9 mouse cellular contexts compared by ENCODE assay signal in genomic region chr10:92333042-92333774, GRCm38 (mm10).
DNase-seq lines count a peak whose midpoint lies in the region; ATAC-seq lines count a peak whose summit lies in the region.
"Had no signal": no experiment of that assay in that cellular context is flagged by ENCODE, and none has a peak within 500 bp of the region (broad histone marks: within the 10 kb centered on the region; RNA-seq: fewer than 3 reads in every experiment).

No protein-coding gene starts in this region.

- no peak for DNase-seq in limb, embryonic 10.5 days (ENCODE audit: low spot score)
- peak; percentile 49 to 65 for DNase-seq in right cerebral cortex, postnatal 10 days (ENCODE audit: low spot score in 2 of 2)
- no peak for DNase-seq in spleen, postnatal 10 days (ENCODE audit: low spot score in 2 of 2)
- DNase-seq in ovary, adult 18-20 months (ENCODE audit: low spot score), result no peak
- no peak for DNase-seq in thymus, postnatal 14 days
- DNase-seq: gastrocnemius, postnatal 10 days had no signal

- H3K27ac ChIP-seq in forebrain, embryonic 16.5 days (ENCODE audit: low read length), result peak overlapping the region; percentile 56
- H3K27ac ChIP-seq in limb, embryonic 10.5 days, result peak overlapping the region; percentile 73

- no peak for ATAC-seq in megakaryocyte, adult 5-6 weeks (ENCODE audit: poor library complexity, severe bottlenecking)
- ATAC-seq in forebrain, embryonic 16.5 days, result peak; percentile 90

- no peaks in the 10 kb centered on the region for H3K27me3 ChIP-seq in megakaryocyte, embryonic 14.5 days (replicated peaks)
- H3K27me3 ChIP-seq in forebrain, embryonic 16.5 days (replicated peaks; ENCODE audit: control insufficient read depth, insufficient read depth, low read length), result no peaks in the 10 kb centered on the region
- H3K27me3 ChIP-seq in limb, embryonic 10.5 days (ENCODE audit: low read depth, poor library complexity, severe bottlenecking), result no peaks in the 10 kb centered on the region

- H3K4me1 ChIP-seq in megakaryocyte, embryonic 14.5 days, result no peaks in the 10 kb centered on the region
- peaks cover 22% of the 10 kb centered on the region for H3K4me1 ChIP-seq in forebrain, embryonic 16.5 days (replicated peaks; ENCODE audit: control insufficient read depth, insufficient read depth, low read length)
- peaks cover 17% of the 10 kb centered on the region for H3K4me1 ChIP-seq in limb, embryonic 10.5 days

- peaks cover 9% of the 10 kb centered on the region; the same call in 1 of the 2 replicates for H3K9me3 ChIP-seq in megakaryocyte, embryonic 14.5 days
- no peaks in the 10 kb centered on the region for H3K9me3 ChIP-seq in forebrain, embryonic 16.5 days (ENCODE audit: control insufficient read depth, low read length)
- H3K9me3 ChIP-seq in limb, embryonic 10.5 days (replicated peaks), result no peaks in the 10 kb centered on the region

- 7% methylated on average over 3 of the region's 3 CpGs for WGBS in forebrain, embryonic 16.5 days
- 17% methylated on average over 3 of the region's 3 CpGs for WGBS in limb, embryonic 10.5 days

- H3K4me2 ChIP-seq in forebrain, embryonic 16.5 days (ENCODE audit: low read length), result no peak overlapping the region

- H3K4me3 ChIP-seq in megakaryocyte, embryonic 14.5 days (replicated peaks), result peak overlapping the region; percentile 8
- no peak overlapping the region for H3K4me3 ChIP-seq in forebrain, embryonic 16.5 days (replicated peaks; ENCODE audit: low read length)
- H3K4me3 ChIP-seq in limb, embryonic 10.5 days, result no peak overlapping the region

- no peak overlapping the region for H3K9ac ChIP-seq in forebrain, embryonic 16.5 days (replicated peaks; ENCODE audit: low read depth, low read length)

- no peaks in the 10 kb centered on the region for H3K36me3 ChIP-seq in megakaryocyte, embryonic 14.5 days (replicated peaks; ENCODE audit: low read length)
- H3K36me3 ChIP-seq in forebrain, embryonic 16.5 days (ENCODE audit: control insufficient read depth, insufficient read depth), result no peaks in the 10 kb centered on the region
- no peaks in the 10 kb centered on the region for H3K36me3 ChIP-seq in limb, embryonic 10.5 days

Comparison
In these comparisons a context has a peak if more than half of its experiments do, and no peak if none do; other contexts are left out.
1. DNase-seq: peak in right cerebral cortex, postnatal 10 days (2 of 2); none in limb, embryonic 10.5 days (single experiment), spleen, postnatal 10 days (0 of 2), ovary, adult 18-20 months (single experiment) and thymus, postnatal 14 days (single experiment).